Mouse (Mus musculus) urinary bladder, postnatal 4 days (tissue): ENCODE measurements around the gene Rora.

Source experiments
- DNase-seq, 2 experiments: peaks; one replicate each; pipeline ENCODE4 v3.0.0; 2021 to 2022; ENCODE audit warnings: low spot score in 2 of 2

The Rora gene

GRCm38 (mm10) chr9:69343881-69344280 is 690.3 kb downstream of the Rora start:
- no peak for DNase-seq

- no peak for DNase-seq
Measured at GRCm38 (mm10) chr9:69345550-69345949, 692.0 kb downstream of the Rora start.

DNA sequence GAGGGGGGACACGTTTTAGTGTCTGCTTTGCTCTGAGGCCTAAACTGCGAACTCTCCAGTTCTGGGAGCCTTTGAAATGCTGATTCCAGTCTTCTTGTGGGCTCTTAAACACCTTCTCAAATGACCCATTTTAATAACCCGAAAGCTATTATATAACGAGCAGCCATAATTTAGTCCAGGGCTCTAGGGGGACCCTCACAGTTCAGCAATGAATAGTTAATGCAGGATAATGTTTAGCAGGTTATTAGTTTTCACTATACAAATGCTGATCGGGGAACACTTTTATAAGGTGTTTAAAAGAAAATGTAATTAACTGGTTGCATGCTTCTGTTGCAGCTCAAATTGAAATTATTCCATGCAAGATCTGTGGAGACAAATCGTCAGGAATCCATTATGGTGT is 694.2 kb downstream of the Rora start:
- DNase-seq, result no peak

DNA sequence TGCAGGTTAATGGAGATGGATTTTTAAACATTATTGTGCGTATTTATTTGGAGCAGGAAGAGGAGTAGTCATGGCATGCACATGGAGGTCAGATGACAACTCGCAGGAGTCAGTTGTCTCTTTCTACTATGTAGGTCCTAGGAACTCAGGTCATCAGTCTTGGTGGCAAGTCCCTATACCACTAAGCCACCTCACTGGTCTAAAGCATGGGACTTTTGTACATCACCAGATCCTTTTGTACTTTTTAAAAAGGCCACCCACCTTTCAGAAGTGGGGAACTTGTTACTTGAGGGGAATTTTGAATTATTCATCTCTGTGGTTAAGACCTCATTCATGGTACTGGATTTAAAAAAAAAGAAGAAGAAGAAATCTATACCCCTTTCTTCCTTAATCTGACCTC is 696.0 kb downstream of the Rora start:
- no peak for DNase-seq

- no peak for DNase-seq
Measured at GRCm38 (mm10) chr9:69354228-69354627, 700.6 kb downstream of the Rora start.

DNA sequence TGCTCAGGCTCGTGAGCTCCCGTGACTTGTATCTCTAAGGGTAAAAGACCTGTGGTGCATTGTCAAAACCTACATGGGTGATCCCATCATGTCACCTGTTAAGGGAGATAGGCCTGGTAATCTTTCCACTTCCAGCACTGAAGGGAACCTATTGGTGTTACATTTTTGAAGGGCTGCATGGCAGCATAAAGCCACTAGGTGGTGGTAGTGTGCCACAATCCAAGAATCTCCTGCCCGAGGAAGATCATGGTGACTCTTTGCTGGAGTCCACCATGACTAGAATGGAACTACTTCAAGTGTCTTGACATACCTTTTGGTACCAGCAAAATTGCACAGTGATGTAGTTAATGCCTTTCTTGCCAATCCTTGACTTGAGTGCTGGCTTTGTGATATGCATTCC is 704.2 kb downstream of the Rora start:
- peak in 1 of 2 experiments; percentile 25 for DNase-seq

DNA sequence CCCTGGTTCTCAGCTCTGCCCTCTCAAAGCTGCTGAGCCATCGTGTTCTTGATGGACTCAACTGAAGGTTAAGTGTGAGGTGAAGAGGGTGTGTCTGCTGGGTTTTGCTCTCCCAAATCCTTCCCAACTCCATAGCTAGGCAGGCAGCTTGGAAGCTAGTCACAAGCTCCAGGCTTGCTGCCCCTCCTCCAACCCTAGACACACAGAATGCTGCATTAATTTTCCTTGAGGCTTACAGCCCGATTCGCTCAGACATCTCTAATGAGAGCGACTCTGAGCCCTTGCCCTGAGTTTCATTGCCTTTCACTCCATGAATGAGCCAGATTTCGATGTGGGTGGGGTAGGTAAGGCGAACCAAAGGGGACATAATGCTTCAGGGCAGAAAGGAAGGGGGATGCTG is 705.2 kb downstream of the Rora start:
- no peak for DNase-seq

DNA sequence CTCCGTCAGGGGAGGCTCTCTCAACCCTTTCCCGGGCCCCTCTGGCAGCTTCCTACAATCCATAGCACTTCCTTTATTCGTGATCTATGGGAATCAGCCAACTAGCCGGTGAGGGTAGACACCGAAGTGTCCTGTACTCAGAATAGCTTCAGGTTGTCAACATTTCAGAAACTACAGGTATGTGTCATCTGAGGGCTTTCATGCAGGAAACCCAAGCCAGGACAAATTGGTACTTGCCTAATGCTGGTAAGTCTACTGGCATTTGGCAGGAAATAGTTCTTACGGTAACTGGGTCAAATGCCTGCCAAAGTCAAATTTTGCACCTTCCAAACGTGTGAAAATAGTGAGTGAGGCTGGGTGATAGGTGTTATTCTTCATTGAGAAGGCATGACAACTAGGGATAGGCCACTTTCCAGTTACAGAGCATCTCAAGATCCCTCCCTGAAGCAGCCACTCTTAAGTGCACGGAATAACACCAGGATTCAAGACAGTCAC is 708.4 kb downstream of the Rora start:
- no peak for DNase-seq

GRCm38 (mm10) chr9:69362766-69363165 is 709.2 kb downstream of the Rora start:
- no peak for DNase-seq

DNA sequence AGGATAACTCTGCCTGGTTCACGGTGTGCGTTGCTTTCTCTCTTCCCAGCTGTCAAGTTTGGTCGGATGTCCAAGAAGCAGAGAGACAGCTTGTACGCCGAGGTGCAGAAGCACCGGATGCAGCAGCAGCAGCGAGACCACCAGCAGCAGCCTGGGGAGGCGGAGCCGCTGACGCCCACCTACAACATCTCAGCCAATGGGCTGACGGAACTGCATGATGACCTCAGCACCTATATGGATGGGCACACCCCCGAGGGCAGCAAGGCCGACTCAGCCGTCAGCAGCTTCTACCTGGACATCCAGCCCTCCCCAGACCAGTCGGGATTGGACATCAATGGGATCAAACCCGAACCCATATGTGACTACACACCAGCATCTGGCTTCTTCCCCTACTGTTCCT is 710.5 kb downstream of the Rora start:
- DNase-seq, result no peak

DNA sequence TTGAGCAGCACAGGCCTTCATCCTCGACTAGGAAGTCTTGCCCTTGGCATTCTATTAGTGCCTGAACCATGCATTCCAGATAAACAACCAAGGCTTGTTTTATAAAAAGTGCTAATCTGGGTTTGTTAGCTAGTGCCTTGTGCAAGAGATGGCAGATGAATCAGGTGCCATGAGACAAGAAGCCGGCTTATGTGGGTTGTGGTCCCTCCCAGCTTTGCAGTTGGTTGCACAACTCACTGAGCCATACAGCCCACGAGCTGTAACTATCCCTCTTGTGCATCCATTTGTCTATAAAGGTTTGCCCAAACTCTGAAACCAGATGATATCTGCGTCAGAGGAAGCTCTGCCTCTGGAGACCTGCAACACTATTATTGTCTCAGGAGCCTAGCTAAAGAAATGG is 713.5 kb downstream of the Rora start:
- no peak for DNase-seq

- DNase-seq, result peak in 1 of 2 experiments; percentile 70
Measured at GRCm38 (mm10) chr9:69368071-69368470, 714.5 kb downstream of the Rora start.

- DNase-seq, result no peak
Measured at GRCm38 (mm10) chr9:69371046-69371724, 717.6 kb downstream of the Rora start.

DNA sequence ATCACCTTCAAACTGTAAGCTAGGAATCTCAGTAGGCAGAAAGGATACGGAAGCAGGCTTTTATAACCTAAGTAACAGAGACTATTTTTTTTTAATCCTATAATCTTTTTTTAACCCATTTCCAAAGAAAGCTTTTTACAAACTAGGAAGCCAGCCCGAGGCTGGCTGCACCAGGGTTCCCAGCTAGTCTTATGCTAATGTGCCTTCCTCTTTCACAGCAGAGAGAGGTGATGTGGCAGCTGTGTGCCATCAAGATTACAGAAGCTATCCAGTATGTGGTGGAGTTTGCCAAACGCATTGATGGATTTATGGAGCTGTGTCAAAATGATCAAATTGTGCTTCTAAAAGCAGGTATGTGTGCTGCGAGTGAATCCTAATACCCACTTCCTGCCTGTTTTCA is 719.3 kb downstream of the Rora start:
- DNase-seq, result no peak

GRCm38 (mm10) chr9:69376982-69377653 is 723.5 kb downstream of the Rora start:
- no peak for DNase-seq

- DNase-seq, result no peak
Measured at GRCm38 (mm10) chr9:69377654-69378045, 724.1 kb downstream of the Rora start.

GRCm38 (mm10) chr9:69380546-69380945 is 727.0 kb downstream of the Rora start:
- DNase-seq, result peak in 1 of 2 experiments; percentile 54

DNA sequence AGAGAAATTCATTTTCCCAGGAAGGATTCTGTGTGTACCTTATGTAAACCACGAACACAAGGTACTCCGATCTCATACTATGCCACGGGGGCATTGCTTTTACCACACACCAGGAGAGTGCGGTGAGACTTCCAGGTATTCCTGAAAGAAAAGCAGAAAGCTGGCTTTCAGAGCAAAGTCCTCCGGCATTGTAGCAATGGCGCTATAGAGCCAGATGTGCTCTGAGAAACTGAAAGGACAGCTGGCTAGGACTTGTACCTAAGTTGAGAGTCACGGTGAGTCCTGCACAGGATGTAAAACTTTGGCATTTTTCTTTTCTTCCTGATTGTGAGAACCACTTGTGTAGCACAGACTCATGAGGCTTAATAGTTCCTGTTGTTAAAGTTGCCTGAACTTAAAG is 728.2 kb downstream of the Rora start:
- DNase-seq, result peak in 1 of 2 experiments; percentile 17

- no peak for DNase-seq
Measured at GRCm38 (mm10) chr9:69384475-69384874, 730.9 kb downstream of the Rora start.

GRCm38 (mm10) chr9:69384905-69385304 is 731.3 kb downstream of the Rora start:
- DNase-seq, result no peak

DNA sequence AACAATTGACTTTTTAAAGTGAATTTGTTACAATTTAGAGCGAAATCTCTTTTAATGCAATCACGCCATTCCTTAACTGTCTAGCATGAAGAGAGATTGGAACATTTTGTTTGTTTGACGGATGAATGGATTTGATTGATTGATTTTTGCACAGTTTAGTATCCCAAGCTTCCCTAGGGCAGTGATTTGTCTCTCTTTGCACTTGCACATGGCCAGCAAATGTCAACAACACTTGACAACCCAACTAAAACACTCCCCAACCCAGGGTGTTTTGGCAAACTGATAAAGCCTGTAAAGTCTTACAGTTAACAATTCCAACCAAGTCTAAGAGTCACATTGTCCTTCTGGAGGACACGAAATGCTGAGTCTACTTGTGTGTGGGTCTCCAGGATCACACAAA is 733.7 kb downstream of the Rora start:
- DNase-seq, result no peak

GRCm38 (mm10) chr9:69390631-69391030 is 737.0 kb downstream of the Rora start:
- DNase-seq, result no peak

DNA sequence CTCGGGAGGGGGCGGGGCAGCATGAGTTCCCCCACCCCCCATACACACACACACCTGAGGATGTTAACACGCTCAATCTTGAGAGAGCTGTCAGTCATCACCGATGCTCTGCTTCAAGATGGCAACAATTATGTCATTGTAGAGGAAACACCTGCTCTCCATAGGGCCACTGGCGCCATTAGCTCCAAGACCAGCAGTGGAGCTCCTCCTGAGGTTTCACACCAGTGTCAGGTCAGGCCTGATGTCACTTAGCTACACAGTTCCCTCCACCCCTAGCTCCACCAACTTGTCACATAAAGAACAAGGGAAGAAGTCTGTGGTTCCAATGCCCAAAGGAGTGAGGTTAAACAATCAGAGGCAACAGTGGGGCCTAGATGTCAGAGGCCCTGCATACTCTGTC is 740.6 kb downstream of the Rora start:
- DNase-seq, result no peak

DNA sequence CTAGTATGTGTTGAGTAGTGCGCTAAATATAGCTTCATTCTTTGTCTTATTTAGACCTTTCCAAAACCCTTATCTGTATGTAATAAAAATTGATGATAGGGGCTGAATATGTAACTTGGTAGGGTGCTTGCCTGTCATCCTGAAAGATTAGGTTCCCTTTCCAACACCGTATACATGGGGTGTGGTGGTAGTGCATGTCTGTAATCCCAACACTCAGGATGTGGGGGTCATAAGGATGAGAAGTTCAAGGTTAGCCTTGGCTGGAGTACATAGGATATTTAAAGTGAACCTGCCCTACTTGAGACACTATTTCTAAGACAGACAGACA is 743.8 kb downstream of the Rora start:
- no peak for DNase-seq
